Mouse (Mus musculus): ENCODE data around the gene Maip1.

Gene Maip1

DNA sequence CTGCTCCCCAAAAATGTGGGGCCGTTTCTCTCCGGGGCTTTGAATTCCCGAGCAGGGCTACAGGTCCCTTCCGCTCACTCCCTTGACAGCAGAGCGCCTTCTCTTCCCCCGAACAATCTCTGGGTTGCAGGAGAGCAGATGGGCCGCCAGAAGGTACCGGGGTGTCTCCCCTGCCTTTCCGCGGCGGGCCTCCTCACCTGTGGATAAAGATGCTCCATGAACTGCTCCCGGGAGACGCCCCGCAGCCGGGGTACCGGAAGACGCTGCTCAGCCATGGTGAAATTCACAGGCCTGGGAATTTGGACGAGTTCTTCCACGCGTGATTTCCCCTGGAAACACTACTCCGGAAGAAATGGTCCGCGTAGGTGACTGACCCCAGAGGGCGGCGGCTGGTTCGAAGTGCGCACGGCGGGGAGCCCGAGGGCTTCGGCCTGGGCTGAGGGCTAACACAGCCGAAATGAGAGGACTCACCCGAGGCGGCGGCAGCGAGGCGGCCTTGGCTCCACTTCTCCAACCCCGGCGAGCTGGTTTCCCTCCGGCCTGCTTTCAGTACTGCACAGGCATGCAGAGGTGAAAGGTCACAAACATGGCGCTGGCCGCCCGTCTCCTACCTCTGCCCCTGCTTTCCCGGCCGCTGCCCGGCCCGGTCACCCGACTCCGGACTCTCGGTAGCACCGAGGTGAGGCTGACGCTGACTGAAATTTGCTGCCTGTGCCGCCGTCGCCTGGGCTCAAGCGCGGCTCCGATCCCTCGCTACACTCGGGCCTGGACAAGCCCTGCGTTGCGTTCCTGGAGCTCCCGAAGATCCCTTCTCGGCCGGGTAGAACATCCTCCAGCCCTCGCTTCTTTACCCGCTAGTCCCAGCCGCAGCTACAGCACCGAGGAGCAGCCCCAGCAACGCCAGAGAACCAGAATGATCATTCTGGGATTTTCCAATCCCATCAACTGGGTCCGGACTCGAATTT is at the start of gene Maip1, which contains the start of gene Tyw5:
Gene Maip1 (plus strand): TSS at position 142 of the 965 bp plus-strand sequence.
Gene Tyw5 (minus strand): TSS at position 915 of the 965 bp plus-strand sequence.
- in situ Hi-C loops (cut with MboI, MseI): no loop called here

DNA sequence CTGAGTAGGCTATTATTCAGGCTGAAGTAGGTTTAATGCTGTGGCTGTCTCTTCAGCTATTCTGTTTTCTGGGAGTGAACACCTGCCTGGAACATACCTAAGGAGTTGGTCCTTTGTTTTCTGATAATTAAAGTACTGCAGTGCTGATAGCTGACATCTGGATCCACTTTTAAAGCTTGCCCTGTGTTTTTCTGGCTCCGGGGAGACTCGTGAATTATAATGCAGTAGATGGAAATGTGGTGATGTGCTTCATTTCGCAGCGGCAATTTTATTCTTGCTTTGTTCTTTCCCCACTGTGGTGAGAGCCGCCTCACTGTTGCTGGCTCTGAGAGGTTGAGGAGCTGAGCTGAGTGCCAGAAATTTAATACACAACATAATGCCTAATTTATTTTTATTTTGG is 47.6 kb upstream of the Maip1 start:
- in situ Hi-C loops (cut with MboI, MseI): no loop called here

DNA sequence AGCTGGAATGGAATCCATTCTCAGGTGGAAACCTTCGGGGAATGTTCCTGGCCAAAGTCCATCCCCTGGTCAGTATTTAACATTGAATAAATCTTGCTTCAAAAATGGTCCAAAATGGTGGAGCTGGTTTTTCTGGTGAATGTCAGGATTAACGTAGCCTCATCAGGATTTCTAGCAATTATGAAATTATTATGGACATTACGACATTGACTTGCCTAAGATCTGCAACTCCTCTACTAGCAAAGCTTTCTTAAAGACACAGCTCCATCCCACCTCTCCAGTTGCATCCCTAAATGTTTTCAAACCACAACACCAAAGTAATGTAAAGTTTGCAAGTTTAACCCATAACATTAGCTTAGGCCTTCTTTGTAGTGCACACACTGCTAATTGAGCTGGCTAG is 38.7 kb upstream of the Maip1 start:
- in situ Hi-C loops (cut with MboI, MseI): no loop called here

DNA sequence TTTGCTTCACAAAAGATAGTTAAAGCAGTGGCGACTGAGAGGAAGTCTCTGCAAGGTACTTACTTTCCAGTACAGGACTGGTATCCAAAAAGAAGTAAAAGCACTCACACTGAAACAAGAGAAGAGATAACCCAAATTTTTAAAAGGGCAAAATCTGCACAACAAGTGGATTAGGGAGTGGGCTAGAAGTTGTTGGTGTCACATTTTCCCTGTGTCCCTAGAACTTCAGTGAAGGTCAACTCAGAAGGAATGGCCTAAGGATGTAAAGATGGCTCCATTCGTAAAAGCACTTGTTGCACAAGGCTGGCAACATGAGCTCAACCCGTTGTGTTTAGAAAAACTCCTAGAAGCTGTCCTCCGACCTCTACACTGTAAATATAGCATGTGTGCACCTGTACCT is 37.0 kb upstream of the Maip1 start:
- in situ Hi-C loops (cut with MboI, MseI): no loop called here

DNA sequence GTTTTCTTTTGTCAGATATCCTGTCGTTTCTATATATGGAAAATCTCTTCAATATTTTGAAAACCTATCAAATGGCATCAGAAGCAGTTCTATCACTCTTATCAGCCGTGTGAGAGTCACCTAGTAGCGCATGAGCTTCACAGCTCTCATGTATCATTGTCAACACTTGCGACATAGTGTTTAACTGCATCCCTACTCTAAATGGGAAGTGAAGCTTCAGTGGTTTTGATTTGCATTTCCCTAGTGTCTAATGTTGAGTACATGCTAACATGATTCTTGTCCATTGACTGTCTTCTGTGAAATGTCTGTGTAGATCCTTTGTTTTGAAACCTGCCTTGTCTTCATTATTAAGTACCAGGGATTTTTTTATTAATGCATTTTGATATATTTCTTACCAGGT is 35.7 kb upstream of the Maip1 start:
- in situ Hi-C loops (cut with MboI, MseI): no loop called here

DNA sequence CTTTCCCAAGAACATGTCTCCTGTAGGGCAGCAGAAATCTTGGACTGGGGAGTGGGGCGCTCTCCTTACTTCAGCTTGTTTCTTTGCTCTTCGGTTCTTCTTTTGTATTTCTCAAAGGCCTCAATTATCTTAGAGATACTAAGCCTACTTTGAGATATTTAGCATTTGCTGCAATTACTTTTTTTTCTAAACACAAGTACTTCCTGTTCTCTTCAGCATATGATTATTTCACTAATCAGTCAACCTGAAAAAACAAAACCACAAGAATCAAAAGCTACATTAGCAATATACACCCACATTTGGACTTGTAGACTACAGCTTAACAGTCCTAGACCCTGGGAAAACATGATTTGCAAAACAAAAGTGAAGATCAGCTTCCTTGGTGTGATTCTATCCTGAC is 30.9 kb upstream of the Maip1 start:
- in situ Hi-C loops (cut with MboI, MseI): no loop called here

DNA sequence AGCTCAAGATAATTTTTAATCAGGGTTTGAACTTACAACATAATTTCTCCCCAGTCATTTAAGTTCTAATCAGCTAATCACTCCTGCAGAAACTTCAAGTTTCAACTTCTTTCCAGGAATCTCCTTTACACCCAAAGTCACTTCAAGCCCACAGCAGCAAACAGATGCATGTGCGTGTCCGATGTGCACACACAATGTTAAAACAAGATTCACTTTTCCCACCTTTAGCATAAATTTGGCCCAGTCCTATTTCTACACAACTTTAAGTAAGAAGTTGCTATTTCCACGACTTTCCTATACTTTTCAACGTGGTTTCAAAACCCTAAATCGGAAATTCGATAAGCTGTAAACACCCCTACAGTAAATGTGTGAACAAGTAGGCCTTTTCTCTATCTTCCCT is 29.3 kb upstream of the Maip1 start:
- in situ Hi-C loops (cut with MboI, MseI): no loop called here

DNA sequence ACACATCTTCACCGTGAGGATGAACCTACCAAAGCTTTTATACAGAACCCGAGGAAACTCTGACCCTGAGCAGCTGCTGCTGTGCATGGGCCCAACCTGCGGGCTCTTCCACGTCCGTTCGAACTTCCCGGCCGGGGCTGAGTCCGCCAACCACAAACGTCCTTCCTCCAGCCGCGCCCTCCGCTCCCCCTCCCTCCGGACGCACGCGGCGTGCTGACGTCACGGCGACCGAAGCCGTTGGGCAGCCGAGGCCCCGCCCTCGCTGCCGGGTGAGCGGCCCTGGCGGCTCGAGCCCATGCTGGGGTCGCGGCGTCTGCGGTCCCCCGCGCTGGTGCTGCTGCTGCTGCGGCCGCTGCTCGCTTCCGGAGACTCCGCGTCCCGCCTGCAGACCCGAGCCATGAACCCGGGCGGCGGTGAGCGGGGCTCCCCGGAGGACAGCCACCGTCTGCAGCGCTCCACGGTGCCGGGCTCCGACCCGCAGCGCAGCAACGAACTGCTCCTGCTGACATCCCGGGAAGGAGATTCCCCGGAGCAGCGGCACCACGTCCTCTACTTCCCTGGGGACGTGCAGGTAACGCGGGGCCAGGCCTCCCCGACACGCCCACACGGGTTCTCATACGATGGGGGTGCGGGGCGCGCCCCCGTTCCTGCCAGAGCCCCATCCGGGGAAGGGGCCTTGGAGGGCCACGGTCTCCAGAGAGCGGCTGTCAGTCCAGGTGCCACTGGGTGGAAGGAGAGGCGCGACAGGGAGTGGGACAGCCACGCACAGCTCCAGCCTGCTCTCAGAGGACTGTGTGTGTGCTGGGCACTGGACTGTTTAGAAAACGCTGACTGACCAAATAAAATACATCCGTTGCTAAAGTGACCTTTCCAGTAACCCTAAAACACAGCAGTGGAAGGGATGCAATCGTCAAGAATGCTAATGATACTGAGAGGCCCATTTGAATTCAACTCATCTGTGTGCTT is 28.5 kb upstream of the Maip1 start, which contains the start of gene 1700066M21Rik:
Gene 1700066M21Rik (plus strand): TSS at position 245 of the 966 bp plus-strand sequence.
- in situ Hi-C loops (cut with MboI, MseI): no loop called here

DNA sequence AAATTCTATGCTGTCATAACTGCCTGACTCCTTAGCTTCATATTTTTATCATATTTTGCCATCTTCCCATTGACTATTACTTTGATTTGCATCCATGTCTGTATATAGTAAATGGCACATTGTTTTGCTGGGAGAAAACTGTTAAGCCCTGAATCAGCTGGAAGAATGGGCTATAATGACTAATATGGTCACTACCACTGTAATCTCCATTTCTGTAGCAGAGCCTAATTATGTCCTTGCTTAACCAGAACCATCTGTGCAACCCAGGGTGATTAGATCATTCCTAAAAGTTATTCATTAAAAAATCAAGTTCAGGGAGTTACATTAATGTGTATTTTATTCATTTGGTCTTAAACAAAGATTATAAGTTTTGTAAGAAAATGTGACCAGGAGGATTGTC is 19.6 kb upstream of the Maip1 start:
- in situ Hi-C loops (cut with MboI, MseI): no loop called here

DNA sequence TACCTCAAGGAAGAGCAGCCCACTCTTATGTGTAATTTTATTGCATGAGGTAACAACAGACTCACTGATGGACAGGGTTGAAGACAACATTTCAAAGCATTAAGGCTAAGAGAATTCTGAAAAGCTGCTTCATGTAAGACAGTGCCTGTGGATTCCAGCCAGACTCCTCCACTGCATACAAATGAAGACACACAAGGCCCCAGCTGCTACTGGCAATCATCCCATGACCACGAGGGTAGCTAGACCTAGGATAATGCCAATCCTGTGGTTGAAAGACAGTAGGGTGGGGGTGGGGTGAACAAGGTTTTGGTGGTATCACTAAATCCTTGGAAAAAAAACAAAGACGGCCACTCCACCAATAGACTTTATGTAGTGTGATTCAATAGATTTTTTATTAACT is 18.3 kb upstream of the Maip1 start:
- in situ Hi-C loops (cut with MboI, MseI): no loop called here

DNA sequence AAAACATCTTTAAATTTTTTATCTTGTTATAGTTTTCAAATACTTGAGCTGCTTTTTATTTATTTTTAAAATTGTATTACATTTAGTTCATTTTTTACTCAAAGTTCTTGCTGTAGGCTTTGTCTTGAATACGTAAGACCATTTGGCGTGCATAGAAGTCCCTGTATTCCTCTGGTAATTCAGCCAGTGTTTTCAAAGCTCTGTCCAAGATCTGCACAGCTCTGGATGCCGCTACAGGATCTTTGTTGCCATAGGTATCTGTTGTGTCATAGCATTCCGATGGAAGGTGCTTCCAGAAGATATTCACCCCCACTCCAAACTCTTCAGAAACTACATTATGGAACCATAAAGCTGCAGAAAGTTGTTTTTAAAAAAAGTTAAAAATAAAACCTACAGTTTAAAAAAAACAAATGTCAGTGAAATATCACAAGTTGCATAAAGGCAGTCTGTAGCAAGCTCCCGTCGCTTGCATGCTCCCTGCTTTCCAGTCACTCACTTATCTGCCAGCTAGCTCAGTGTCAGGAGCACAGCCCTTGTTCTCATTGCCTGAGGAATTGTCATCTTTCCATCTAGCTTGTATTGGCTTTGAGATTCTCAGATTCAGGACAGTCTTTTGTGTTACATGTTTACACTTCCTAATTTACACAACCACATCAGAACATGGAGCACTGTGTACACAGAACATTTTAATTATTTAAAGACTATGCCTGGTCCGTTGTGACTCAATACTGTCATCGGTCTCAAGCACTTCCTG is 17.5 kb upstream of the Maip1 start:
- in situ Hi-C loops (cut with MboI, MseI): no loop called here

DNA sequence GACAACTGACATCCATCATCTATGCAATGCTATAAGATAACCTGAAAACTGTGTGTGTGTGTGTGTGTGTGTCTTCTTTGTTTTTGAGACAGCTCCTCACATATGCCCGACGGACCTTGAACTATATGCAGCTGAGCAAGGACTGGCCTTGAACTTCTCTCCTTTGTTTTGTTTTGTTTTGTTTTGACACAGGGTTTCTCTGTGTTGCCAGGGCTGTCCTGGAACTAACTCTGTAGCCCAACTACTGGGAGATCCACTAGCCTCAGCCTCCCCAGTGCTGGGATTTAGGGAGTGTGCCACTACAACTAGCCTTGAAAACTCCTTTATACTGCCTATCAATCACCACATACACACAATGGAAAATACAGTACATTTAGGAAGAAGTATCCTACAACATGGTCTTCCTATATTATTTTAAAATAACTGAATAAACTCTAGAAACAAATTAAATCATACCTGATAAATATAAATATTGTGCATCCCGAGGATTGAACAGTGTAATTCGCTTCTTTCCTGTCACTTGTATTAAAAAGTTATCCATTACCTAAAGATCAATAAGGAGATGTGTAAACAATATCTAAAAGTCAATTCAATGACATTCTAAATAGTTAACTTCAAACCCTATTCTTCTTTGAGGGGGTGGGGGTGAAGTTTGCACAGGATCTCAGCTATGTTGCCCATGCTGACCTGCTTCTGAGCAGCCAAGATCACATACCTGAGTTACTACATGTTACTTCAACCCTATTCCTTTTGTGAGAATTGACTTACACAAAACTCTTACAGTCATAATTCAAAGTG is 14.9 kb upstream of the Maip1 start:
- in situ Hi-C loops (cut with MboI, MseI): no loop called here

DNA sequence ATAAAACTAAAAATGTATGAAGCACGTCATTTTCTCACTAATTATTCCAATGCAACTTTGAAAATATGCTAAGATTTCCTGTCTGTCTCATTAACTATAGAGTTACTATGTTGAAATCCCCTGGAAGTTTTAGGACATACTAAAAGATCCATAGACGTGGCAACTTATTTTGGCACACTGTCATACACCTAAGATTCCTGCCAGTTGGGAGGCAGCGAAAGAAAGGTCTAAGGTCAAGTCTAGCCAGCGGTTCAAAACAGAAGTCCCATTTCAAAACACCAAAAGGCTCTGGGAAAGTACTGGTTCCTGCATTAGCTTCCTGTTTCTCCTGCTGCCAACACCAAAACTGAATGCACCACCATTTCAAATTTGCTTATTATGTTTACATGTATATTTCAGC is 13.7 kb upstream of the Maip1 start:
- in situ Hi-C loops (cut with MboI, MseI): no loop called here

DNA sequence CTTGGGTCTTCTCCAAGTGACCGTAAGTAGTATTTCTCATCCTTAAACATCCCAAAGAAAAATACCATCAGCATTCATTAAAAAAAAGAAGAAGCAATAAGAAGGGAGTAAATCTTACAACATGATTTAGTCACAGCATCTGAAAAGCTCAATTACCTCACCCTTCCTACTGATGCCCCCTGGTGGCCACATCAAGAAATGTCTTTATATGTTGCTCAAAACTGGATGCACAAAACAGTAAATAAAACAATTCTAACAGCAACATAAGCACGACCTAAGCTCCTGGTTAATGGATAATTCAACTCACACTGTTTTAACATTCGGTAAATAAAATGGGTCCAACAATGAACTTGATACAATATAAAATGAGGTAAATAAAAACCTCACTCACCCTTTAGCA is 12.1 kb upstream of the Maip1 start:
- in situ Hi-C loops (cut with MboI, MseI): no loop called here

DNA sequence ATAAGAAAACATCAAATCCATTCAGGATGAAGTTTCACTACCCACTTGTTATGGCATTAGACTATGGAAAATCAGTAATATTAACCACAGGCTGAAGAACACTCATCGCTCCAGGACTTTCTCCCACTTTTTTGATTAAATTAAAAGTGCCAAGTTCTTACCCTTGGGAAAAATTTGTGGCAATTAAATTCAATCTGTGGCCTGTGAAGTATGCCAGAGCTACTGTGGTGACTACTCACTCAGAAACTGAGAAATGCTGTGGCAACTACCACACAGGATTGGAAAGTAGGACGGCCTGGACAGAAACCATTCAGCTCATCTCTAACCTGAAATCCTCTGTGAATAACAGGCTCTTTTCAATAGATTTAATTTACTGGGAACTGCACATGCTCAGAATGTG is 5.8 kb upstream of the Maip1 start:
- in situ Hi-C loops (cut with MboI, MseI): no loop called here

DNA sequence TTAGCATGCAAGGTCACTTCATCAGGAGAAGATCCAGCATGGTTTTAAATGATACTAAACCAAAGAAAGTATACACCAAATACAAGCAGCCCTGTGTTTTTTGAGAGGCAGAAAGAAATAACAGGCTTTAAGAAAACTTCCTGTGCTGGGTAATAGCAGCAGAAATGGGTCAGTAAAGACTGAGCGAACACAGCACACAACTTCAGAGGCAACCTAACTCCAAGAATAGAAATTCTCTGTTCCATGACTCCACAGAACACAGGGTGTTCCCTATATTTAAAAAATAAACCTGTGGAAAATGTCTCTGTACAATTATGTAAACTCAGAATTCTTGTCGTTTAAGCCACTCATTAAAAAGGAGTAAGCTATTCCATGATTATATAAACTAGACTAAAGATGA is 5.3 kb upstream of the Maip1 start:
- in situ Hi-C loops (cut with MboI, MseI): no loop called here

DNA sequence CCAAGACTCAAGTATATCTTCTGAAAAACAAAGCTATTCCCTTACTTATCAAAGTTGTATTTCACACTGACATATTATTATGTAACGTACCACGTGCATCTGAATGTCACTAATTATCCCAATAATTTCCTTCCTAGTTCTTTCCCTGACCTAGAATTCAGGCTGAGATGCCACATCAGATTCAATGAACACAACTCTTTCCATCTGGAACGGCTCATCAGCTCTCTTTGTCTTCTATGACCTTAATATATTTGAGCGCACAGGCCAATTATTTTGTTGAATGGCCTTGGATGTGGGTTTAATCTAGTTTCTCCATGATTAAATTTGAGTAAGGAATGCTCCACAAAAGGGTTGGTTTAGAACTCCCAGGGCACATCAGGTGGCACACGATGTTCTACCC is 4.0 kb upstream of the Maip1 start:
- in situ Hi-C loops (cut with MboI, MseI): no loop called here

DNA sequence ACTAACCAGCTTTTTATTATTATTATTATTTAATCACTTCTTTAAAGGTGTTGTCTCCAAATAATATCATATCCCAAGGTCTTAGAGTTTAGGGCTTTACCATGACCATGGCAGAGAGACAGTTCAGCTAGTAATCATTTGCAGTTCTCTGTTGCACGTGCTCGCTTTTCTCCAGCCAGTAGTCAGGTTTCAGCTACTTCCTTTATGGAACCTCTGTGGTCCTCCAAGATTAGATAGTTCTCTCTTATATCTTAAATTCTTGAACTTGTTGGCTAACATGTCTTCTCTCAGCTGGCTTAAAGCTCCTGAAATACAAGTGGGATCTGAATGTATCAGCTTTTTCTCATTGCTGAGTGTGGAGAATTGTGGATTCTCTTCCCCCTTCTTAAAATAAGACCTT is 2.9 kb downstream of the Maip1 start:
- in situ Hi-C loops (cut with MboI, MseI): no loop called here

DNA sequence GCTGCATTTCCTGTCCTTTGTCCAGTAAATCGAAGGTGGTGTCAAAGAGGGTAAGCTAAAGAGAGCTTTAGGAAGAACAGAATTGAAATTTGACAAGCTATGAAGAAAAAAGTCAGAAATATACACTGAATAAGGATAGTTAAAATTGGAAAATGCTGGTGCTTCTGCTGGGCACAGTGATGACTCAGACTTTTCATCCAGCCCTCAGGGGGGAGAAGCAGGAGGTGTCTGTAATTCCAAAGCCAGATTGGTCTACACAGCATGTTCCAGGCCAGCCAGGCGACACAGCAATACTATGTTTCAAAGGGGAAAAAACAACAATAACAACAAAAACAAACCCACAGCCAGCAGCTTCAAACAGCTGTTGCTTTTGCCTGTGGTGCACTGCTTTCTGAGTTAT is 7.3 kb downstream of the Maip1 start:
- in situ Hi-C loops (cut with MboI, MseI): no loop called here

DNA sequence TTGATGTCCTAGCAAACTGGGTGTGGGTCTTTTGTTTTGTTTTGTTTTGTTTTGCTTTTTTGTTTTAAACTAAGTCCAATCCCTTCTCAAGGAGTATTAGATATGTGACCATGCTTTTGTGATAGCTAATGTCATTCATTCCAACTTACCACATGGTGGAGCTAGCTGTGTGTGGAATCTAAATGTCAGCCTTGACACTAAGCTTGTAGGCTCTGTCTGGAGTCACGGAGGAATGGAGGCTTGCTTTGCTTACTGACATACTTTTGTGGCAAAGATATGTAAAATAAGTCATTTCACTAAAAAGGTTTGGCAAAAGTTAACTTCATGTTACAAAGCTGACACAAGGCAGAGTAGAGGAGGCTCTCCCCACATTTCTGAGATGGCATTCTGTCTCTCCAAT is 17.6 kb downstream of the Maip1 start:
- in situ Hi-C loops (cut with MboI, MseI): no loop called here

All from T-helper 2 cell (primary cell).